Mouse (Mus musculus) cerebellum, adult 2 months (tissue): ENCODE measurements at regions not wholly inside any gene's neighbourhood (a gene's known extent, or its start where the extent isn't known, plus 50 kb on each side); places are given as distances from the start of the nearest gene placed in this dataset.
A peak's percentile ranks its signal among the peaks of the same experiment; 100 is the strongest.

ENCODE experiments used
- DNase-seq, 2 experiments: peaks; one replicate each; pipeline ENCODE4 v3.0.0; 2021
- H3K27ac ChIP-seq: fragments of 200-500 bp; 2 replicates; pipeline ENCODE4 v1.5.1; 2012; ENCODE audit warnings: low read length, control low read depth, inconsistent platforms; ENCODE audit not compliant: insufficient read depth
- H3K27me3 ChIP-seq: fragments of 200-500 bp; 2 replicates; pipeline ENCODE4 v1.6.1; 2012; ENCODE audit warnings: inconsistent platforms, mild to moderate bottlenecking, low read length, moderate library complexity; ENCODE audit not compliant: control insufficient read depth, insufficient read depth
- H3K4me1 ChIP-seq: fragments of 200-500 bp; 2 replicates; pipeline ENCODE4 v1.6.1; 2011; ENCODE audit warnings: low read length; ENCODE audit not compliant: control insufficient read depth, insufficient read depth
- H3K4me3 ChIP-seq: fragments of 200-500 bp; replicated peaks from 2 replicates; pipeline ENCODE3; 2011; ENCODE audit warnings: mild to moderate bottlenecking, low read depth, low read length, control low read depth; ENCODE audit not compliant: insufficient read depth
- CTCF ChIP-seq: fragments of 200-500 bp; IDR thresholded peaks from 2 replicates; pipeline ENCODE4 v1.5.1; 2011; ENCODE audit warnings: low read depth, mild to moderate bottlenecking, control low read depth, low read length, moderate library complexity, borderline replicate concordance; ENCODE audit not compliant: insufficient read depth
- POLR2A ChIP-seq: fragments of 200-500 bp; IDR thresholded peaks from 2 replicates; pipeline ENCODE4 v1.6.1; 2011; ENCODE audit warnings: low read length, control low read depth, borderline replicate concordance; ENCODE audit not compliant: insufficient read depth
- WGBS: fragments of 180-500 bp; shearing (Covaris S2); methylation state at CpG from one replicate; pipeline ENCODE4 v1.1.7; 2018; 5-methylcytosine and 5-hydroxymethylcytosine counted together

GRCm38 (mm10) chr8:78054435-78054834 lies 158.7 kb upstream of the Ttc29 start:
- Histone ChIP-seq H3K4me1 (no peaks in the 10 kb centered on the region), H3K27ac (no peak overlapping the region), H3K4me3 (no peak overlapping the region), H3K27me3 (no peaks in the 10 kb centered on the region)
- TF ChIP-seq POLR2A (no peak), CTCF (no peak)
- no peak for DNase-seq
- 26% methylated on average over 5 of the region's 5 CpGs for WGBS

GRCm38 (mm10) chr8:78054920-78055319 lies 158.2 kb upstream of the Ttc29 start:
- TF ChIP-seq CTCF (no peak), POLR2A (no peak)

DNA sequence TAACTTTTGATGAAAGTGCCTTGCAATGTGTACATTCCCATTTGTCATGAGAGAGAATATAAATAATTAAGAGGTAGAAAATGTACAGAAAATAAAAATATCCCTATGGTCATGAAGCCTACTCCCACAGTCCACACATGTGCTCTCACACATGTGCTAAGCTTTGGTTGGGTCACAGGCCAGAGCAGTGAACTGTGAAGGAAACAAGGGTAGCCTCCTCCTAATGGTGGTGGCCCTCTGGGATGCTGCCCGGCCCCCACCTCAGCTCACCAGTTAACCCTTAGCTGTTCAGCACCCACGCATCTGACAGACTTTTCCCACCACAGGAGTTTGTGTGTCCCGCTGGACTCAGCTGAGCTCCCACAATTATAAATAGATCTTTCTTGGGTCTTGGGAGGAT lies 157.6 kb upstream of the Ttc29 start:
- Histone ChIP-seq H3K27ac (no peak overlapping the region), H3K27me3 (no peaks in the 10 kb centered on the region), H3K4me3 (no peak overlapping the region), H3K4me1 (no peaks in the 10 kb centered on the region)
- TF ChIP-seq POLR2A, result no peak
- no peak for TF ChIP-seq CTCF
- 56% methylated on average over 3 of the region's 3 CpGs for WGBS
- DNase-seq, result no peak

More at GRCm38 (mm10) chr8:78054920-78055319, 158.2 kb upstream of the Ttc29 start:
- H3K27me3 ChIP-seq, result no peaks in the 10 kb centered on the region
- H3K4me1 ChIP-seq, result no peaks in the 10 kb centered on the region
- no peak overlapping the region for H3K27ac ChIP-seq
- WGBS, result 13% methylated on average over 8 of the region's 8 CpGs
- no peak for DNase-seq
- H3K4me3 ChIP-seq, result no peak overlapping the region

GRCm38 (mm10) chr8:78057357-78057756 lies 155.7 kb upstream of the Ttc29 start:
- H3K27ac ChIP-seq, result no peak overlapping the region
- no peaks in the 10 kb centered on the region for H3K27me3 ChIP-seq
- no peak overlapping the region for H3K4me3 ChIP-seq
- no peak for TF ChIP-seq CTCF
- TF ChIP-seq POLR2A, result no peak
- DNase-seq, result no peak
- 21% methylated on average over 4 of the region's 4 CpGs for WGBS
- H3K4me1 ChIP-seq, result no peaks in the 10 kb centered on the region

DNA sequence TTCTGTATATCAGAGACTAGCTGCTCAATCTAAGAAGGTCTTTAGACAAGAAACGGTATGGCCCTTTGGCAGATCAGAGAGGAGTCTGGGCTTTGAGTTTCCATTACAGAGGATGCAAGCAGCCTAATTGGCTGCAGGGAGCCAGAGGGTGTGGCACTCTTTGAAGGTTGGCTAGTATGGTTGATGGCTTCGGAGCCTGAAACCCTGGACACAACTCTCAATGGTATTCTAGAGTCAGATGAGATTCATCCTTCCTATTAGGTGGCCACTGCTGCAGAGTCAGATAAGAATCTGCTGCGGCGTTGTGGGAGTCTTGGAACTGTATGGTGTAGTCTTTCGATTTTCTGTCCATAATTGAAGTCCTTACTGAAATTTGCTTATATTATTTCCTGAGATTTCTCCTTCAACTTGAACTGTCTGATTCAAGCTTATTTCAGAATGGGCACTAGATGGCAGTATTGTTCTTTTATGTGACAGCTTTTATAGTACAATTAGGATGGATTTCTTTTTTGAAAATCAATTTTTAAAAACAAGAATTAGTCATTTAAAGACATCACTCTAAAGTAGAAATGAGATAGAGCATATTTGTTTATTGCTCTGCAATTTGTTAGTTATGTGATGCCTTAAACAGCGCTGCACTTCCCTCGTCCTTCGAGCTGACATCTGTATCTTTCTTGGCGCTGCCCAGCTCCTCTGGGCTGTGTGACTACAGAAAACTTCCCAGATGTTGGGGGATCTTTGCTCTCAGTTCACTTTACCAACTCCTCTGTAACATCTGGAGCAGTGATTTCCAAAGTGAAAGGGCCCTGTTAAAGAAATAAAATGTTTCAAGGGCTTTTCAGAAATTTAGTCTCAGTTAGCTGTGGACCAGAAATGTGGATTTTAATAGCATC lies 151.0 kb upstream of the Ttc29 start:
- peak in 1 of 2 experiments; percentile 15 for DNase-seq
- 53% methylated on average over 9 of the region's 9 CpGs for WGBS
- Histone ChIP-seq H3K27me3 (no peaks in the 10 kb centered on the region), H3K4me1 (no peaks in the 10 kb centered on the region), H3K4me3 (no peak overlapping the region), H3K27ac (no peak overlapping the region)
- TF ChIP-seq CTCF (peak; percentile 16; the same call in 1 of the 2 replicates), POLR2A (no peak)

- H3K4me3 ChIP-seq, result peak overlapping the region; percentile 1
- WGBS, result 7% methylated on average over 13 of the region's 13 CpGs
- no peaks in the 10 kb centered on the region for H3K27me3 ChIP-seq
- H3K27ac ChIP-seq, result no peak overlapping the region
- TF ChIP-seq POLR2A (no peak), CTCF (peak; percentile 42; the same call in 1 of the 2 replicates)
- no peaks in the 10 kb centered on the region for H3K4me1 ChIP-seq
- peak; percentile 34 to 41 for DNase-seq
Observed at GRCm38 (mm10) chr8:78063529-78063928, 149.6 kb upstream of the Ttc29 start.

GRCm38 (mm10) chr8:78064161-78064560 lies 148.9 kb upstream of the Ttc29 start:
- TF ChIP-seq CTCF (no peak), POLR2A (no peak)
- Histone ChIP-seq H3K4me1 (no peaks in the 10 kb centered on the region), H3K4me3 (peak overlapping the region; percentile 36), H3K27me3 (no peaks in the 10 kb centered on the region), H3K27ac (no peak overlapping the region)
- no peak for DNase-seq
- whole genome bisulfite sequencing, result 37% methylated on average over 13 of the region's 13 CpGs
